Mouse (Mus musculus) hindlimb bud, embryonic 11.5 days (tissue): ENCODE results near the gene Rad9a.

Experiments used
- DNase-seq: peaks from one replicate; pipeline ENCODE4 v3.0.0-alpha.2; 2012; ENCODE audit warnings: low read depth, low spot score; ENCODE audit errors: extremely low spot score

Gene Rad9a

GRCm38 (mm10) chr19:4166678-4167476 lies 34.6 kb downstream of the Rad9a start:
- no peak for DNase-seq

GRCm38 (mm10) chr19:4164721-4165120 lies 36.7 kb downstream of the Rad9a start:
- DNase-seq, result no peak

- DNase-seq, result no peak
These were observed 37.4 kb downstream of the Rad9a start for GRCm38 (mm10) chr19:4164100-4164499.

GRCm38 (mm10) chr19:4163543-4163887 lies 37.9 kb downstream of the Rad9a start:
- DNase-seq, result no peak

GRCm38 (mm10) chr19:4162646-4163542 lies 38.6 kb downstream of the Rad9a start, which contains the start of gene Rps6kb2:
Gene Rps6kb2 (minus strand): TSS chr19:4163354.
- peak; percentile 86 for DNase-seq

- DNase-seq, result no peak
These were observed 42.4 kb downstream of the Rad9a start for GRCm38 (mm10) chr19:4159049-4159448.

- no peak for DNase-seq
These were observed 44.7 kb downstream of the Rad9a start for GRCm38 (mm10) chr19:4156771-4157170.

GRCm38 (mm10) chr19:4156073-4156579 lies 45.3 kb downstream of the Rad9a start:
- no peak for DNase-seq

- DNase-seq, result no peak
These were observed 46.0 kb downstream of the Rad9a start for GRCm38 (mm10) chr19:4155223-4156072.

GRCm38 (mm10) chr19:4154437-4155222 lies 46.8 kb downstream of the Rad9a start:
- no peak for DNase-seq

GRCm38 (mm10) chr19:4153232-4153654 lies 48.2 kb downstream of the Rad9a start, which contains the start of gene Ptprcap:
Gene Ptprcap (plus strand): TSS chr19:4153604.
- DNase-seq, result no peak

GRCm38 (mm10) chr19:4152445-4153231 lies 48.8 kb downstream of the Rad9a start:
- no peak for DNase-seq

GRCm38 (mm10) chr19:4151898-4152297 lies 49.6 kb downstream of the Rad9a start:
- no peak for DNase-seq

- no peak for DNase-seq
These were observed 50.0 kb downstream of the Rad9a start for GRCm38 (mm10) chr19:4151488-4151860.

- DNase-seq, result no peak
These were observed 50.6 kb downstream of the Rad9a start for GRCm38 (mm10) chr19:4150567-4151487.

- no peak for DNase-seq
These were observed 51.5 kb downstream of the Rad9a start for GRCm38 (mm10) chr19:4149764-4150461.

- no peak for DNase-seq
These were observed 52.2 kb downstream of the Rad9a start for GRCm38 (mm10) chr19:4149283-4149682.
